Comparison of ENCODE assay signal across 9 mouse cellular contexts in the genomic region with DNA sequence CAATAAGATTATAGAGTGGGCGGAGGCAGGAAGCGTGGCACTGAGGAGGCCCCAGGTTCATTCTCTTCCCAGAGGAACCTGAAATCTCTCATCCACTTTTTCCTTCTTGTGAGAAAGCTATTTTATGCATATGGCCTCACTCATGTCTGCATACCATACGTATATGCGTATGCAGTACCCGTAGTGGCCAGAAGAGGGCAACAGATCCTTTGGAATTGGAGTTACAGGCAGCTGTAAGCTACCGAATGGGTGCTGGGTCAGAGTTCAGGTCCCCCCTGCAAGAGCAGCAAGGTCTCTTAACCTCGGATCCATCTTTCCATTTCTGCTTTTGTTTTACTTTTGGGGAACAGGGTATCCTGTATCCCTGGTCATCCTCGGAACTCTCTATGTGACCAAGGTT. TPM values are rescaled to one million over a fixed set of nuclear protein-coding genes. Genes with fewer than 3 reads are reported as not detected.
DNase-seq lines count a peak whose midpoint lies in the region; ATAC-seq and TF ChIP-seq lines count a peak whose summit lies in the region.
"Had no signal": no experiment of that assay in that cellular context is flagged by ENCODE, and none has a peak within 500 bp of the region (broad histone marks: within the 10 kb centered on the region; RNA-seq: fewer than 3 reads in every experiment).

No protein-coding gene starts in this region.

- no peak overlapping the region for H3K4me3 ChIP-seq in gastrocnemius, adult 2 months
- H3K4me3 ChIP-seq: embryonic facial prominence, embryonic 12.5 days had no signal

- TF ChIP-seq CTCF in gastrocnemius, adult 2 months (IDR thresholded peaks at IDR 0.05): peak; percentile 72
- peak; percentile 70 for TF ChIP-seq CTCF in brain, embryonic 14.5 days (IDR thresholded peaks at IDR 0.05; ENCODE audit: borderline replicate concordance, extremely low read depth, insufficient read depth, insufficient read length)

- intact Hi-C loops in gastrocnemius, adult 2 months (cut with DNase I): no loop called here

- DNase-seq in gastrocnemius, adult 2 months: peak; percentile 33
- DNase-seq in gastrocnemius, postnatal 25 days: no peak
- DNase-seq in right cerebral cortex, adult 2 months (ENCODE audit: low spot score in 2 of 2): peak; percentile 34 to 38
- no peak for DNase-seq in right cerebral cortex, adult 18-20 months
- no peak for DNase-seq in brain, embryonic 14.5 days (ENCODE audit: low read depth)
- DNase-seq in mesoderm, embryonic 11.5 days (ENCODE audit: low read depth, low spot score): peak; percentile 65
- DNase-seq in thymus, postnatal 25 days: peak; percentile 85

- peak; percentile 42 to 52; a peak in 2 of 4 replicates for ATAC-seq in hematopoietic stem cell, adult 5-6 weeks (replicated peaks in 1 of 2; ENCODE audit: insufficient read depth in 1 of 2, low FRiP score in 2 of 2, low TSS enrichment in 1 of 2, low read depth in 1 of 2, poor library complexity in 2 of 2, severe bottlenecking in 2 of 2)

- H3K27ac ChIP-seq in gastrocnemius, adult 2 months: no peak overlapping the region
- H3K27ac ChIP-seq: embryonic facial prominence, embryonic 12.5 days had no signal

- TF ChIP-seq POLR2A in brain, embryonic 14.5 days (IDR thresholded peaks at IDR 0.05; ENCODE audit: borderline replicate concordance, extremely low read depth, insufficient read depth, insufficient read length, poor library complexity, severe bottlenecking): no peak

RNA-seq across cellular contexts. Expression of gene Ccdc167, which starts 45.7 kb away (rescaled TPM):
- total RNA-seq in gastrocnemius, adult 2 months (2021): 1 to 10 TPM; 6.3 to 7.8 TPM
- 1 to 10 TPM; 5.0 to 6.6 TPM for total RNA-seq in gastrocnemius, postnatal 25 days (2021)
- 18.2 and 19.1 TPM in 2 replicates for polyA plus RNA-seq in brain, embryonic 14.5 days (2012; rRNA removed)
- total RNA-seq in hematopoietic stem cell, adult 5-6 weeks (2017): 8.1 and 14.5 TPM in 2 replicates

Comparison
In these comparisons a context has a peak if more than half of its experiments do, and no peak if none do; other contexts are left out.
1. DNase-seq: peak in gastrocnemius, adult 2 months (single experiment), right cerebral cortex, adult 2 months (2 of 2), mesoderm, embryonic 11.5 days (single experiment) and thymus, postnatal 25 days (single experiment); none in gastrocnemius, postnatal 25 days (single experiment), right cerebral cortex, adult 18-20 months (single experiment) and brain, embryonic 14.5 days (single experiment).